Mouse (Mus musculus): ENCODE data around the gene Bbs12. TPM values are rescaled to one million over a fixed set of nuclear protein-coding genes. Genes with fewer than 3 reads are reported as not detected.
A peak's percentile ranks its signal among the peaks of the same experiment; 100 is the strongest.

Gene Bbs12
- polyA plus RNA-seq, 1 experiment from 2014 or later, result 7.6 TPM

DNA sequence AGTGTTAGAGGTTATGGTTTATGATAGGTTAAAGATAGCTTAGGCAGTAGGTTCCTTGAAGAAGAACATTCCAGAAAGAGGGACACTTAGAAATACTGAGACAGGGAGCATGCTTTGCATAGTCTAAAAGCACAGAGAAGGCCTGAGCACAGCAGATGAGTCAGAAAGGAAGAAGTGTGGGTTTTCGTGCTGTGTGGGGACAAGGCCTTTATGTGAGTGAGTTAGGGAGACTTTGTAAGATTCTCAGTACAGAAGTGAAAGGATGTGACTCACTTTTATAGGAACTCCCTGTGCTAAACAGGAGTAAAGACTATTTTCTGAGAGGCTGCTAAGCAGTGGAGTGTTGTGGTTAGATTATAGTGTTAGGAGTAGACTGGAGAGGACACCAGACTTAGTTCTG lies 1.0 kb downstream of the Bbs12 start:
- no peak for DNase-seq (ENCODE audit: low spot score)

DNA sequence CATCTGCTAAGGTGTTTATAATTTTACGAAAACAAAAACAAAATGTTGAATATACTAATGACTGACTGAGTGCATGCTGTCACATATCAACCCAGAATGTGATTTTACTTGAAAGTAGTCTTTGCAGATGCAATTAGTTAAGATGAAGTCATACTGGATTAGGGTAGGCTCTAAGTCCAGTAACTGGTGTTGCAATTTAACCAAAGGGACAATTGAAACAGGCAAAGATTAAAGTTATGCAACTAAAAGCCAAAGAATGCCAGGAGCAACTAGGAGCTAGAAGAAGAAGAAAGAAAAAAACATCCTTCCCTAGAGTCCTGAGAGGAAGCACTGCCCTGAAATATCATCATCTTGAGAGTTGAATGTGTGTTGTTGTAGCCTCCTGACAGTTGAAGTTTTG lies 3.9 kb downstream of the Bbs12 start:
- DNase-seq (ENCODE audit: low spot score) (no peak), ATAC-seq (ENCODE audit: insufficient read depth, low FRiP score, low TSS enrichment) (no peak)
- 95% methylated on average over 1 of the region's 1 CpGs for WGBS
- Histone ChIP-seq H3K4me2 (ENCODE audit: low read depth) (no peak overlapping the region), H3K27me3 (ENCODE audit: control insufficient read depth, insufficient read depth, low read length) (no peaks in the 10 kb centered on the region), H3K36me3 (ENCODE audit: control insufficient read depth, insufficient read depth, low read length) (0 out of 2 replicates have a peak, but pooled peaks cover 2% of the 10 kb centered on the region), H3K27ac (ENCODE audit: low read depth, low read length) (no peak overlapping the region), H3K9ac (ENCODE audit: low read length) (no peak overlapping the region), H3K4me1 (ENCODE audit: control insufficient read depth, insufficient read depth, low read length) (no peaks in the 10 kb centered on the region; the same call in 1 of the 2 replicates), H3K9me3 (ENCODE audit: control insufficient read depth, low read length) (no peaks in the 10 kb centered on the region), H3K4me3 (ENCODE audit: low read depth, low read length) (no peak overlapping the region)

More for the DNA sequence above, 1.0 kb downstream of the Bbs12 start:
- Histone ChIP-seq H3K4me1 (ENCODE audit: control insufficient read depth, insufficient read depth, low read length) (no peaks in the 10 kb centered on the region; the same call in 1 of the 2 replicates), H3K36me3 (ENCODE audit: control insufficient read depth, insufficient read depth, low read length) (no peaks in the 10 kb centered on the region), H3K4me3 (ENCODE audit: low read depth, low read length) (peak overlapping the region; percentile 52; the same call in 1 of the 2 replicates), H3K9me3 (ENCODE audit: control insufficient read depth, low read length) (no peaks in the 10 kb centered on the region), H3K4me2 (ENCODE audit: low read depth) (peak overlapping the region; percentile 50; the same call in 1 of the 2 replicates), H3K27ac (ENCODE audit: low read depth, low read length) (no peak overlapping the region), H3K9ac (ENCODE audit: low read length) (no peak overlapping the region), H3K27me3 (ENCODE audit: control insufficient read depth, insufficient read depth, low read length) (no peaks in the 10 kb centered on the region)
- no peak for ATAC-seq (ENCODE audit: insufficient read depth, low FRiP score, low TSS enrichment)
- WGBS, result 36% methylated on average over 1 of the region's 1 CpGs

DNA sequence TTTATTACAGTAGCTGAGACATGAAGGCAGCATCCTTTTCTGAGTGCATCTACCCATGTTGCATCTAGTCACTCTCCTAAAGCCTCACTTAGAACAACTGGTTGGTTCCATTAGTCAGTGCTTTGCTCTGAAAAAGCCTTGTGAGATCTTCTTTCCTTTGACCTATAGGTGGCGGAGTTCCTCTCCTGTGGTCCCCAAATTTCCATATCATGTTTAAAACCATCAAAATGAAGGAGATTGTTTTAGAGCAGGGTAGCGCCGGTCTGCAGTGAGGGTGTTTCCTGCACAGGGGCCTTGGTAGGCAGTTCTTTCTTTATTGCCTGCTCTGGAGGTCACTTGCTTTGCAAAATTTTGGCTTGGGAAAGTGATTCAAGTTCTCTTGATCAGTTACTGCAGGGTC lies 12.0 kb downstream of the Bbs12 start:
- H3K4me2 ChIP-seq (ENCODE audit: low read depth), result no peak overlapping the region
- no peaks in the 10 kb centered on the region for H3K4me1 ChIP-seq (ENCODE audit: control insufficient read depth, insufficient read depth, low read length)
- H3K9ac ChIP-seq (ENCODE audit: low read length), result no peak overlapping the region
- no peak overlapping the region for H3K27ac ChIP-seq (ENCODE audit: low read depth, low read length)
- 39% methylated on average over 3 of the region's 3 CpGs for WGBS
- H3K36me3 ChIP-seq (ENCODE audit: control insufficient read depth, insufficient read depth, low read length), result 0 out of 2 replicates have a peak, but pooled peaks cover 2% of the 10 kb centered on the region
- ATAC-seq (ENCODE audit: insufficient read depth, low FRiP score, low TSS enrichment) (no peak), DNase-seq (ENCODE audit: low spot score) (no peak)
- no peak overlapping the region for H3K4me3 ChIP-seq (ENCODE audit: low read depth, low read length)
- no peaks in the 10 kb centered on the region for H3K27me3 ChIP-seq (ENCODE audit: control insufficient read depth, insufficient read depth, low read length)
- H3K9me3 ChIP-seq (ENCODE audit: control insufficient read depth, low read length), result no peaks in the 10 kb centered on the region

GRCm38 (mm10) chr3:37325317-37326112 lies 13.2 kb downstream of the Bbs12 start:
- Histone ChIP-seq H3K4me2 (ENCODE audit: low read depth) (no peak overlapping the region), H3K27me3 (ENCODE audit: control insufficient read depth, insufficient read depth, low read length) (no peaks in the 10 kb centered on the region), H3K4me3 (ENCODE audit: low read depth, low read length) (no peak overlapping the region), H3K27ac (ENCODE audit: low read depth, low read length) (no peak overlapping the region), H3K4me1 (ENCODE audit: control insufficient read depth, insufficient read depth, low read length) (no peaks in the 10 kb centered on the region), H3K36me3 (ENCODE audit: control insufficient read depth, insufficient read depth, low read length) (no peaks in the 10 kb centered on the region), H3K9ac (ENCODE audit: low read length) (no peak overlapping the region), H3K9me3 (ENCODE audit: control insufficient read depth, low read length) (no peaks in the 10 kb centered on the region)
- no peak for ATAC-seq (ENCODE audit: insufficient read depth, low FRiP score, low TSS enrichment)
- 82% methylated on average over 5 of the region's 5 CpGs for WGBS
- DNase-seq (ENCODE audit: low spot score), result no peak

GRCm38 (mm10) chr3:37326627-37327026 lies 14.3 kb downstream of the Bbs12 start:
- Histone ChIP-seq H3K9me3 (ENCODE audit: control insufficient read depth, low read length) (no peaks in the 10 kb centered on the region), H3K4me1 (ENCODE audit: control insufficient read depth, insufficient read depth, low read length) (no peaks in the 10 kb centered on the region), H3K36me3 (ENCODE audit: control insufficient read depth, insufficient read depth, low read length) (no peaks in the 10 kb centered on the region), H3K27ac (ENCODE audit: low read depth, low read length) (no peak overlapping the region), H3K27me3 (ENCODE audit: control insufficient read depth, insufficient read depth, low read length) (no peaks in the 10 kb centered on the region), H3K4me2 (ENCODE audit: low read depth) (no peak overlapping the region), H3K4me3 (ENCODE audit: low read depth, low read length) (no peak overlapping the region), H3K9ac (ENCODE audit: low read length) (no peak overlapping the region)
- DNase-seq (ENCODE audit: low spot score) (no peak), ATAC-seq (ENCODE audit: insufficient read depth, low FRiP score, low TSS enrichment) (no peak)
- WGBS, result 89% methylated on average over 3 of the region's 3 CpGs

DNA sequence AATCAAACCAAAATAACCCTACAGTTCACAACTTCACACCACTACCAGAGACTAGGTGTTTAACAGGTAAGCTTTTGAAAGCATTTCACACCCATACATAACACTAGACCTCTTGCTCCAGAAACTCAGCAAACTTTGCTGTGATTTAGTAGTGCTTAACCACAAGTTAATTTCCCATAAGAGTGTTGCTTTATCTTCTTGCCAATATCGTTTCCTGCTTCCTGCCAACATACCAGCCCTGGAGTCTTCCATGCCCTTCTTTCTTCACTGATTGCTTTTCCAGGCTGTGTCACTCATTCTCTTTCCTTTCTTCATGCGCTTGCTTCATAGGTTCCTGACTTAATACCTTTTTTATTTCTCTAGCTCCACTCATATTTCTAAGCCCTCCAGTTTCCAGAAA lies 16.1 kb downstream of the Bbs12 start:
- H3K27me3 ChIP-seq (ENCODE audit: control insufficient read depth, insufficient read depth, low read length), result no peaks in the 10 kb centered on the region
- H3K4me2 ChIP-seq (ENCODE audit: low read depth), result no peak overlapping the region
- H3K9ac ChIP-seq (ENCODE audit: low read length), result no peak overlapping the region
- WGBS, result 82% methylated on average over 2 of the region's 2 CpGs
- no peak for ATAC-seq (ENCODE audit: insufficient read depth, low FRiP score, low TSS enrichment)
- no peaks in the 10 kb centered on the region for H3K9me3 ChIP-seq (ENCODE audit: control insufficient read depth, low read length)
- H3K36me3 ChIP-seq (ENCODE audit: control insufficient read depth, insufficient read depth, low read length), result no peaks in the 10 kb centered on the region
- H3K4me3 ChIP-seq (ENCODE audit: low read depth, low read length), result no peak overlapping the region
- no peak overlapping the region for H3K27ac ChIP-seq (ENCODE audit: low read depth, low read length)
- no peaks in the 10 kb centered on the region for H3K4me1 ChIP-seq (ENCODE audit: control insufficient read depth, insufficient read depth, low read length)
- no peak for DNase-seq (ENCODE audit: low spot score)

DNA sequence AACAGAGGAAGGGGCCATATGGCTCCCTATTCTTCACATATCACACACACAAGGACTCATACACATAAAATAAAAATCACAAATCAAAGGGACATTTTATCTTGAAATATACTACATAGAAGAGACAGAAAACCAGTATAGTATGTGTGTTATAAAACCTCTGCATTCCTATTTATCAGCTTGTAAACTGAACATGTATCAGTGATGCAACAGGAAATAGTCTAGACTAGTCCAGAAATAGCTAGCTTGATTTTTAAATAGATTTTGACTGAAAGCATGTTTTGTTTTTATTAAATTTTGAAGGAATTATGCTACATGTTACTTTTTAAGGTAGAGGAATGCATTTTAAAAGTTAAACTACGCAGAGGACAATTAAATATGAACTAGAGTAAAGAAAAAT lies 17.6 kb downstream of the Bbs12 start:
- Histone ChIP-seq H3K4me1 (ENCODE audit: control insufficient read depth, insufficient read depth, low read length) (no peaks in the 10 kb centered on the region), H3K27ac (ENCODE audit: low read depth, low read length) (no peak overlapping the region), H3K4me2 (ENCODE audit: low read depth) (no peak overlapping the region), H3K4me3 (ENCODE audit: low read depth, low read length) (no peak overlapping the region), H3K9me3 (ENCODE audit: control insufficient read depth, low read length) (no peaks in the 10 kb centered on the region), H3K36me3 (ENCODE audit: control insufficient read depth, insufficient read depth, low read length) (no peaks in the 10 kb centered on the region), H3K27me3 (ENCODE audit: control insufficient read depth, insufficient read depth, low read length) (no peaks in the 10 kb centered on the region), H3K9ac (ENCODE audit: low read length) (no peak overlapping the region)
- WGBS, result 86% methylated on average over 1 of the region's 1 CpGs
- no peak for DNase-seq (ENCODE audit: low spot score)
- no peak for ATAC-seq (ENCODE audit: insufficient read depth, low FRiP score, low TSS enrichment)

DNA sequence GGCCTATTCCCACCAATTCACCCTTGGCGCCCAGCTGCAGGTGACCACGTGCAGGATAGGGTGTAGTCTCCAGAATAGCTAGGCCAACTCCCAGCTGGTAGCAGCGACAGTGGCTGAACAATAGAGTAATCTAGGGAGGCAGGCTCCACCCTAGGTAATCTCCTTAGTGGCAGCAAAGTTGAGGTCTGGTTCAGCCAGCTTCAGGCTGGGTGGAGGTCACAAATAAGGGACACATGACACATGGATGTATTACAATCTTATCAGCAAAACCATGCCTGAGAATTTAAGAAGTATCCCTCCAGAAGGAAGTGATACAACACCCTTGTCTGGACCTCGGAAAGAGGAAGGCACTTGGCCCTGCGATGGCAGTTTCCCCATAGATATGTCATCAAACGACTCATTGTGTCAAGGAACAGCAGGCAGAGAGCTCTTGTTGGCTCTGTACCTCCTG lies 19.7 kb downstream of the Bbs12 start:
- no peak for ATAC-seq (ENCODE audit: insufficient read depth, low FRiP score, low TSS enrichment)
- no peaks in the 10 kb centered on the region for H3K36me3 ChIP-seq (ENCODE audit: control insufficient read depth, insufficient read depth, low read length)
- no peaks in the 10 kb centered on the region for H3K27me3 ChIP-seq (ENCODE audit: control insufficient read depth, insufficient read depth, low read length)
- H3K4me3 ChIP-seq (ENCODE audit: low read depth, low read length), result no peak overlapping the region
- no peak for DNase-seq (ENCODE audit: low spot score)
- H3K9me3 ChIP-seq (ENCODE audit: control insufficient read depth, low read length), result no peaks in the 10 kb centered on the region
- no peak overlapping the region for H3K9ac ChIP-seq (ENCODE audit: low read length)
- no peak overlapping the region for H3K4me2 ChIP-seq (ENCODE audit: low read depth)
- 67% methylated on average over 6 of the region's 6 CpGs for WGBS
- no peak overlapping the region for H3K27ac ChIP-seq (ENCODE audit: low read depth, low read length)
- H3K4me1 ChIP-seq (ENCODE audit: control insufficient read depth, insufficient read depth, low read length), result no peaks in the 10 kb centered on the region

- Histone ChIP-seq H3K36me3 (ENCODE audit: control insufficient read depth, insufficient read depth, low read length) (no peaks in the 10 kb centered on the region), H3K27ac (ENCODE audit: low read depth, low read length) (no peak overlapping the region), H3K4me1 (ENCODE audit: control insufficient read depth, insufficient read depth, low read length) (no peaks in the 10 kb centered on the region), H3K4me3 (ENCODE audit: low read depth, low read length) (no peak overlapping the region), H3K9me3 (ENCODE audit: control insufficient read depth, low read length) (no peaks in the 10 kb centered on the region), H3K4me2 (ENCODE audit: low read depth) (no peak overlapping the region), H3K9ac (ENCODE audit: low read length) (no peak overlapping the region), H3K27me3 (ENCODE audit: control insufficient read depth, insufficient read depth, low read length) (no peaks in the 10 kb centered on the region)
- ATAC-seq (ENCODE audit: insufficient read depth, low FRiP score, low TSS enrichment), result no peak
- WGBS, result 94% methylated on average over 4 of the region's 4 CpGs
- no peak for DNase-seq (ENCODE audit: low spot score)
Observed at GRCm38 (mm10) chr3:37334053-37334452, 21.7 kb downstream of the Bbs12 start.
